Mouse (Mus musculus) heart, embryonic 14.5 days (tissue): ENCODE measurements at regions not wholly inside any gene's neighbourhood (a gene's known extent, or its start where the extent isn't known, plus 50 kb on each side); places are given as distances from the start of the nearest gene placed in this dataset.

Experiments used
- ATAC-seq: fragments of 200-750 bp; cut with Nextera tagmentation; 2 replicates; pipeline ENCODE4 v1.8.0; 2017; ENCODE audit warnings: low read depth, moderate TSS enrichment; ENCODE audit not compliant: insufficient number of reproducible peaks, insufficient read depth, low FRiP score
- H3K27ac ChIP-seq, 2 experiments: fragments of 200-500 bp in 1 of 2; fragments of 300-500 bp in 1 of 2; sonication (generic) in 1 of 2; replicated peaks in 1 of 2; 2 replicates each; pipeline ENCODE4 v1.5.1; 2012 to 2014; ENCODE audit warnings: low read depth in 2 of 2, low read length in 2 of 2, control low read depth in 1 of 2, mild to moderate bottlenecking in 1 of 2, mixed read lengths in 1 of 2; ENCODE audit not compliant: control insufficient read depth in 1 of 2, insufficient read depth in 1 of 2
- H3K27me3 ChIP-seq: fragments of 300-500 bp; sonication (generic); 2 replicates; pipeline ENCODE4 v1.6.1; 2014; ENCODE audit warnings: mild to moderate bottlenecking, low read length, control low read depth; ENCODE audit not compliant: control insufficient read depth, insufficient read depth
- H3K36me3 ChIP-seq: fragments of 300-500 bp; sonication (generic); 2 replicates; pipeline ENCODE4 v1.6.1; 2014; ENCODE audit warnings: mild to moderate bottlenecking, control low read depth, low read length, mixed read lengths; ENCODE audit not compliant: control insufficient read depth, insufficient read depth
- H3K4me1 ChIP-seq, 2 experiments: fragments of 200-500 bp in 1 of 2; fragments of 300-500 bp in 1 of 2; sonication (generic) in 1 of 2; 2 replicates each; pipeline ENCODE4 v1.6.1; 2012 to 2014; ENCODE audit warnings: low read length in 2 of 2, control low read depth in 1 of 2, mixed read lengths in 1 of 2; ENCODE audit not compliant: control insufficient read depth in 2 of 2, insufficient read depth in 2 of 2
- H3K4me2 ChIP-seq: fragments of 300-500 bp; sonication (generic); 2 replicates; pipeline ENCODE4 v1.6.1; 2014; ENCODE audit warnings: mild to moderate bottlenecking, low read length
- H3K4me3 ChIP-seq, 2 experiments: fragments of 200-500 bp in 1 of 2; fragments of 300-500 bp in 1 of 2; sonication (generic) in 1 of 2; 2 replicates each; pipeline ENCODE4 v1.5.1; 2012 to 2014; ENCODE audit warnings: low read length in 2 of 2, mild to moderate bottlenecking in 2 of 2, control low read depth in 1 of 2, low read depth in 1 of 2, moderate library complexity in 1 of 2; ENCODE audit not compliant: control insufficient read depth in 1 of 2, insufficient read depth in 1 of 2
- H3K9ac ChIP-seq: fragments of 300-500 bp; sonication (generic); 2 replicates; pipeline ENCODE4 v1.6.1; 2014; ENCODE audit warnings: mild to moderate bottlenecking, low read length
- H3K9me3 ChIP-seq: fragments of 300-500 bp; sonication (generic); 2 replicates; pipeline ENCODE4 v1.6.1; 2016; ENCODE audit warnings: low read length, control low read depth; ENCODE audit not compliant: control insufficient read depth
- WGBS: fragments of 180-500 bp; shearing (Covaris S2); extraction: QIAGEN DNeasy Blood & Tissue Kit; methylation state at CpG from one replicate; pipeline ENCODE4 v1.1.7; 2014; 5-methylcytosine and 5-hydroxymethylcytosine counted together

DNA sequence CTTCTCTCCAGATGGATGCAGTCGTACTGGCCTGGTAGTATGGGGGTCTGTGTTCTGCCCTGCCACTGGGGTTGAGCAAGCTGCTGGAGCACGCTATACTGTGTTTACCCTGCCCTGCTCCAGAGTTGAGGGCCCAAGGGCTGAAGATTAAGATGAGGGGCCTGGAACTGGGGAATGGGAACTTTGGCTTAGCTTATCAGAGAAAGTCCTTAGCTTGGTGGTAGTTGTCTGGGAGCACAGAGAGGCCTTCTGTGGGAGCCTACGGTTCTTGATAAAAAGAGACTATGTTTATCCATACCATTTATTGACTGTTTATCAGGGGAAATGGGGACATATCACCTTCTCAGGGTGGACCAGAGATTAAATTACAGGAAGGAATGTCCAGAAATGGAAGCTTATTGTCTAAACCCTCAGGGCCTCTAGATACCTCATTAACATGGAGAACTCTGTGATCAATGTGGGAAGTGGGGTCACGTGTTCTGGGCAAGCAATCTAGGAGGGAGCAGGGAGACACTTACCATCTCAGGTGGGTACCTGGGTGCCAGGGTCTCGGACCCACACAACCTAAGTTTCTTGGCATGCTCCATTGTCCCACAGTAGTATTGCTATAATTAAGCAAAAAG, 58.7 kb downstream of the Mycn start:
- H3K27ac ChIP-seq = no peak overlapping the region
- 58% methylated on average over 5 of the region's 5 CpGs for WGBS
- H3K9me3 ChIP-seq = no peaks in the 10 kb centered on the region
- H3K4me3 ChIP-seq = no peak overlapping the region
- H3K4me1 ChIP-seq = 0 out of 4 replicates have a peak, but pooled peaks cover 0 to 3% of the 10 kb centered on the region in 2 experiments
- H3K36me3 ChIP-seq = no peaks in the 10 kb centered on the region
- no peak overlapping the region for H3K4me2 ChIP-seq
- no peak overlapping the region for H3K9ac ChIP-seq
- H3K27me3 ChIP-seq = no peaks in the 10 kb centered on the region
- no peak for ATAC-seq

- no peak overlapping the region for H3K4me2 ChIP-seq
- no peaks in the 10 kb centered on the region for H3K27me3 ChIP-seq
- no peak overlapping the region for H3K4me3 ChIP-seq
- no peak overlapping the region for H3K9ac ChIP-seq
- 93% methylated on average over 2 of the region's 2 CpGs for WGBS
- no peaks in the 10 kb centered on the region for H3K36me3 ChIP-seq
- no peaks in the 10 kb centered on the region for H3K9me3 ChIP-seq
- no peak overlapping the region for H3K27ac ChIP-seq
- ATAC-seq = no peak
- peaks cover 3% of the 10 kb centered on the region in 2 experiments; a peak in 1 of 4 replicates for H3K4me1 ChIP-seq
These were observed 63.7 kb downstream of the Mycn start for GRCm38 (mm10) chr12:12878031-12878430.

GRCm38 (mm10) chr12:12877539-12877938, 64.2 kb downstream of the Mycn start:
- ATAC-seq = no peak
- Histone ChIP-seq H3K4me3 (no peak overlapping the region), H3K4me1 (peaks cover 0 to 4% of the 10 kb centered on the region in 2 experiments; a peak in 1 of 4 replicates), H3K27ac (no peak overlapping the region), H3K9ac (no peak overlapping the region), H3K4me2 (no peak overlapping the region), H3K27me3 (no peaks in the 10 kb centered on the region), H3K9me3 (no peaks in the 10 kb centered on the region), H3K36me3 (no peaks in the 10 kb centered on the region)
- WGBS = 77% methylated on average over 5 of the region's 5 CpGs

DNA sequence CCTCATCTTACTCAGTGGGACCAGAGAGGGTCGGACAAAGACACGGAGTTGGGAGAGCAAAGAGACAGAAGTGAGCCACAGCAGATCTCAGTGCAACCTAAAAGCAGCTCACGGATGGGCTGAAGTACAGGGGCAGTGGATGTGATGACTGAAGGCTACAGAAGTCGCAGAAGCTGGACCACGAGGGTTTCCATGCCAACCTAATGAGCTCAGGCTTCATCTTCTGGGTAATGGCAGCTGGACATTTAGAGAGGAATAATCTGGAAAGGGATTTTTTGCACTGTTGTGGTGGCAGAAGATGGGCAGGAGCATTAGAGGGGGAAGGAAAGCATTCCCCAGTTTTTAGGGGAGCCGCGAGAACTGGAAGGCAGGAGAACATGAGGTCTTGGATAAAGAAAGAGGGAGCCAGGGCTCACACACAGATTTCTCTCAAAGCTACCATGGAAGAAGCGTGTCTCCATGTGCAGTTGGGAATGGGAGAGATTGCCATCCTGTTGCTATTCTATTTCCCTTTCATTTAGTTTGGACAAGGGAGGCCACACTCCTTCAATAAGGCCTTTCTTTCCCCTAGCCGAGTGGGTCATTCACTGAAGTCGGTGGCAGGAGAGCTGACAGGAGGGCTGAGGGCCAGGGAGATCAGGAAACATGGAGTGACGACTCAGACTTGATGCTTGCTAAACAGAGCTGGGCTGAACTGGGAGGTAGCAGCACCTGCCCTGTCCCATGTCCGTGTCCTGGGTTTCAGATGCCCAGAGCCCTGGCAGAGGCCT, 65.6 kb downstream of the Mycn start:
- peaks cover 0 to 4% of the 10 kb centered on the region in 2 experiments; a peak in 1 of 4 replicates for H3K4me1 ChIP-seq
- no peaks in the 10 kb centered on the region for H3K9me3 ChIP-seq
- WGBS = 74% methylated on average over 12 of the region's 12 CpGs
- no peak overlapping the region for H3K27ac ChIP-seq
- no peak overlapping the region for H3K4me2 ChIP-seq
- H3K4me3 ChIP-seq = no peak overlapping the region
- H3K36me3 ChIP-seq = no peaks in the 10 kb centered on the region
- H3K27me3 ChIP-seq = no peaks in the 10 kb centered on the region
- no peak overlapping the region for H3K9ac ChIP-seq
- no peak for ATAC-seq

- no peak overlapping the region for H3K27ac ChIP-seq
- ATAC-seq = no peak
- peaks cover 0 to 4% of the 10 kb centered on the region in 2 experiments; a peak in 1 of 4 replicates for H3K4me1 ChIP-seq
- no peak overlapping the region for H3K4me3 ChIP-seq
- no peak overlapping the region for H3K9ac ChIP-seq
- H3K27me3 ChIP-seq = no peaks in the 10 kb centered on the region
- H3K4me2 ChIP-seq = no peak overlapping the region
- H3K9me3 ChIP-seq = no peaks in the 10 kb centered on the region
- 84% methylated on average over 11 of the region's 11 CpGs for WGBS
- H3K36me3 ChIP-seq = no peaks in the 10 kb centered on the region
These were observed 68.2 kb downstream of the Mycn start for GRCm38 (mm10) chr12:12873551-12873950.

DNA sequence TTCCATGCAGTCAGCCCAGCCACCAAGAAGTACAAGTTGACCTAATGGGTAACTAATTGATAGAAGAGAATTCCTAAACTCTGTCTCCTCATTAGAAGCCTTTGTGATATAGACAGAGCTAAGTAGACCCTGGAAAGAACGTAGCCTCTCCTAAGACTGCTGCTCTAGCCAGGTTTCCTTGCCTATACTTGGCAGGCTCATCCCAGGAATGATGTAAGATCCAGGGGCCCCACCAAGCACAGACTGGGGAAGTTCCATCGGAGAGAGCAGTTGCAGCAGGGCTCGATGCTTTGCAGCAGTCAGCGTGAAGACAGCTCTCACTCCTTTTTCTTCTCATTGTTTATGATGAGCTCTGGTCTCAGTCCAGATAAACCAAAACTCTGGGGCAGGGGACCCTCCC, 68.7 kb downstream of the Mycn start:
- H3K4me1 ChIP-seq = peaks cover 0 to 4% of the 10 kb centered on the region in 2 experiments; a peak in 1 of 4 replicates
- no peak overlapping the region for H3K9ac ChIP-seq
- ATAC-seq = no peak
- H3K9me3 ChIP-seq = no peaks in the 10 kb centered on the region
- no peaks in the 10 kb centered on the region for H3K36me3 ChIP-seq
- no peak overlapping the region for H3K27ac ChIP-seq
- WGBS = 43% methylated on average over 4 of the region's 4 CpGs
- H3K4me3 ChIP-seq = no peak overlapping the region
- H3K4me2 ChIP-seq = no peak overlapping the region
- no peaks in the 10 kb centered on the region for H3K27me3 ChIP-seq

GRCm38 (mm10) chr12:12871272-12871671, 70.4 kb downstream of the Mycn start:
- Histone ChIP-seq H3K9me3 (no peaks in the 10 kb centered on the region), H3K4me2 (no peak overlapping the region), H3K4me1 (peaks cover 0 to 4% of the 10 kb centered on the region in 2 experiments; a peak in 3 of 4 replicates), H3K36me3 (no peaks in the 10 kb centered on the region), H3K27me3 (no peaks in the 10 kb centered on the region), H3K27ac (no peak overlapping the region), H3K9ac (no peak overlapping the region), H3K4me3 (no peak overlapping the region)
- 68% methylated on average over 4 of the region's 4 CpGs for WGBS
- ATAC-seq = no peak
